Mouse (Mus musculus) cerebellum, adult (tissue): ENCODE data around the gene Akr1b8.
"Not testable (repeated sequence)": the region's sequence is repeated elsewhere in the genome, so short reads cannot be mapped to it uniquely, and the experiment has no call there.

Experiments
- ATAC-seq: cut with Nextera tagmentation; 2 replicates; pipeline ENCODE4 v1.9.2; 2017; ENCODE audit warnings: mild to moderate bottlenecking, moderate library complexity, mixed read lengths; ENCODE audit not compliant: insufficient number of reproducible peaks, low FRiP score, low TSS enrichment

The Akr1b8 gene

GRCm38 (mm10) chr6:34398431-34398830, 44.5 kb downstream of the Akr1b8 start:
- ATAC-seq: no peak; the same call in 1 of the 2 replicates

- no peak for ATAC-seq
Observed at GRCm38 (mm10) chr6:34399606-34400220, 45.8 kb downstream of the Akr1b8 start.

- ATAC-seq: no peak
Observed at GRCm38 (mm10) chr6:34400696-34401095, 46.8 kb downstream of the Akr1b8 start.

GRCm38 (mm10) chr6:34406746-34407145, 52.8 kb downstream of the Akr1b8 start:
- no peak for ATAC-seq

GRCm38 (mm10) chr6:34407403-34407802, 53.5 kb downstream of the Akr1b8 start:
- no peak for ATAC-seq

- ATAC-seq: no peak
Observed at GRCm38 (mm10) chr6:34412023-34412422, 58.1 kb downstream of the Akr1b8 start, which contains the start of gene Akr1b7. TSS of gene Akr1b7 (plus strand) at chr6:34412334.

GRCm38 (mm10) chr6:34412688-34413087, 58.8 kb downstream of the Akr1b8 start:
- ATAC-seq: no peak

- ATAC-seq: not testable (repeated sequence)
Observed at GRCm38 (mm10) chr6:34413386-34413785, 59.5 kb downstream of the Akr1b8 start.

- ATAC-seq: no peak
Observed at GRCm38 (mm10) chr6:34416521-34416920, 62.6 kb downstream of the Akr1b8 start.
